Mouse (Mus musculus) lung, postnatal 0 days (tissue): Measurements from ENCODE around the gene Vps18. TPM values are rescaled to one million over a fixed set of nuclear protein-coding genes. Genes with fewer than 3 reads are reported as not detected.

Experiments
- ATAC-seq: fragments of 200-750 bp; cut with Nextera tagmentation; 2 replicates; pipeline ENCODE4 v1.8.0; 2017; ENCODE audit warnings: moderate library complexity
- DNase-seq: peaks from one replicate; pipeline ENCODE4 v3.0.0-alpha.2; 2016; ENCODE audit warnings: low spot score
- H3K27ac ChIP-seq: fragments of 300-500 bp; sonication (generic); 2 replicates; pipeline ENCODE4 v1.5.1; 2014; ENCODE audit warnings: antibody characterized with exemption, mild to moderate bottlenecking, low read length, mixed read lengths
- H3K27me3 ChIP-seq: fragments of 300-500 bp; sonication (generic); replicated peaks from 2 replicates; pipeline ENCODE4 v1.6.1; 2014; ENCODE audit warnings: low read length, mixed read lengths; ENCODE audit not compliant: insufficient read depth
- H3K36me3 ChIP-seq: fragments of 300-500 bp; sonication (generic); 2 replicates; pipeline ENCODE4 v1.6.1; 2014; ENCODE audit warnings: low read length, mixed read lengths; ENCODE audit not compliant: insufficient read depth
- H3K4me1 ChIP-seq: fragments of 300-500 bp; sonication (generic); 2 replicates; pipeline ENCODE4 v1.6.1; 2014; ENCODE audit warnings: antibody characterized with exemption, low read depth, low read length, mixed read lengths; ENCODE audit not compliant: insufficient read depth
- H3K4me2 ChIP-seq: fragments of 300-500 bp; sonication (generic); replicated peaks from 2 replicates; pipeline ENCODE4 v1.6.1; 2014; ENCODE audit warnings: low read depth, mild to moderate bottlenecking, low read length, moderate library complexity, mixed read lengths
- H3K4me3 ChIP-seq: fragments of 300-500 bp; sonication (generic); 2 replicates; pipeline ENCODE4 v1.5.1; 2014; ENCODE audit warnings: low read depth, low read length
- H3K9ac ChIP-seq: fragments of 300-500 bp; sonication (generic); replicated peaks from 2 replicates; pipeline ENCODE4 v1.6.1; 2014; ENCODE audit warnings: low read depth, mild to moderate bottlenecking
- H3K9me3 ChIP-seq: fragments of 300-500 bp; sonication (generic); 2 replicates; pipeline ENCODE4 v1.6.1; 2016; ENCODE audit warnings: low read length, mixed read lengths
- CTCF ChIP-seq: IDR thresholded peaks from 2 replicates; pipeline ENCODE4 v1.5.1; 2016; ENCODE audit warnings: antibody characterized with exemption, mild to moderate bottlenecking
- EP300 ChIP-seq: IDR thresholded peaks from 2 replicates; pipeline ENCODE4 v1.6.1; 2016; ENCODE audit warnings: antibody characterized with exemption, mild to moderate bottlenecking, control low read depth
- WGBS: fragments of 180-500 bp; shearing (Covaris S2); extraction: QIAGEN DNeasy Blood & Tissue Kit; methylation state at CpG from one replicate; pipeline ENCODE4 v1.1.7; 2014; 5-methylcytosine and 5-hydroxymethylcytosine counted together
- polyA plus RNA-seq: library from polyadenylated mRNA; unstranded; fragments of >200 nt; fragmentation: Nextera tagmentation; extraction: Ambion mirVana; gene quantifications from 2 replicates; pipeline ENCODE4 v1.2.1, GENCODE M21; 2015

Vps18 gene
- polyA plus RNA-seq, 1 experiment from 2014 or later: 11.1 TPM

DNA sequence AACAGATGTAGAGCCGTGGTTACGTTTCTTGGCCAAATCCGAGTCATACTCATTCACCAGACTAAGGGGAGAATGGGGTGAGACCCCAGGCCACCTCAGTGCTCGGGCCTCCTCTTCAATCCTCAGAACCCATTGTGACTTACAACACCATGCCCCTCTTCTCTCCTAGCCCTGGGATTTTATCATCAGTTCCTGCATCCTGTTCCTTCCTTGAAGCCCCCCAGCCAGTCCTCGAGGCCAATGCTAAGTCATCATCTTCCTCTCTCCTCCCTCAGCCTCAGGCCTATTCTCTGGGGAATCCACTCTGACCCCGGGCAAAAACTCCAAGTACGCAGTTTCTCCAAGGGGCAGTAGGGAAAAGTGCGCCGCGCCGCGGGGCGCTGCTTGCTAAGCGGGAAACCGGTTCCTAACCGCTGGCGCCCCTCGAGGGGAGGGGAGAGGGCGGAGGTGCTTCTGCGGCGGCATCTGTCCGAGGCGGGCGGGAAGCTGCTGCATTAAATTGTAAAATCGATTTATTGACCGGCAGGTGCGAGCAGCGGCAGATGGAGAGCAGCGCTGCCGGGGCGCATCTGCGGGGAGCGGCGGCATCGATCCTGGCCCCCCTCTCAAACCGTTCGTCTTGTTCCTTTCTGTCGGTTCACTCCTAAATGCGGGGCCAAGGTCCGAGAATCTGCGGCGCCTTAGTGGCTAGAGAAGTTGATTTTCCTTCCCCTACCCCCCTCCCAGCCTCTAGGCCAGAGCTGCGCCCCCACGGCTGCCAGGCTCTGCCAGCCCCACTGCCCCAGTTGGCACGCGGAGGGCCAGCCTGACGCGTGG lies 33.4 kb downstream of the Vps18 start:
- H3K27me3 ChIP-seq: peaks cover 8% of the 10 kb centered on the region
- no peaks in the 10 kb centered on the region for H3K36me3 ChIP-seq
- H3K4me1 ChIP-seq: peaks cover 27% of the 10 kb centered on the region; the same call in 1 of the 2 replicates
- H3K4me2 ChIP-seq: peak overlapping the region; percentile 46
- DNase-seq (no peak), ATAC-seq (no peak)
- H3K9me3 ChIP-seq: no peaks in the 10 kb centered on the region
- 10% methylated on average over 38 of the region's 48 CpGs for WGBS
- peak overlapping the region; percentile 21 for H3K4me3 ChIP-seq
- H3K27ac ChIP-seq: no peak overlapping the region
- TF ChIP-seq CTCF: no peak
- TF ChIP-seq EP300: no peak
- no peak overlapping the region for H3K9ac ChIP-seq

DNA sequence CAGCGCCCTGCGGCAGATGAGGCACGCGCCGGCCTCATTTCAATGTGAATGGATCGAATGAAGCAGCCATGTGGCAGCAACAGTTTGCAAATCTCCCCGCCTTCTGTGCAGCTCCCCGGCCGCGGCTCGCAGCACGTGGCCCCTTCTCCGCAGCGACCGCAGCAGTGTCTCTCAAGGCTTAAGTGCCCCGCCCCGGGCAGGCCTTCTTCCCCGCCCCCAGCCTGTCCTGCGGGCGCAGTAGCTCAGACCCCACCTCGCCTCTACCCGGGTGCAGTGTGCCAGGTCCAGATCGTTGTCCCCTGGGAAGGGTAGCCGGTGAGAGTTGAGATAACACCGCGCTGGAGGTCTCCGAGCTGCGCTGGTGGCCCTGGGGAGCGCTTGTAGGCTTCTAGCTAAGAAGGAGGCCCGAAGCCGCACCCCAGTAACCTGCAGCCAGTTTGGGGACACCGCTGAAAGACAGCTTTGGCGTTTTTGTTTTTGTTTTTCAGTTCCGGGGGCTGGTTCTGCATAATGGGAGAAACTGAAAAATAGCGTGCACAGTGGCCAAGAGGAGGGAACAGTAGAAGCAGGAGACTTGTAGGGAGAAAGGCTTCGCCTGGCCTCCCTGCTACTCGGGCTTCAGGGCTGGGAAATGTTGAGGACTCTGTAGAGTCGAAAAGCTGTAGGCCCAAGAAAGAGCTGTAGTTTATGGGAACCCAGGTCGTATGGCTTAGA lies 34.2 kb downstream of the Vps18 start:
- peak overlapping the region; percentile 46 for H3K4me2 ChIP-seq
- TF ChIP-seq CTCF: no peak
- TF ChIP-seq EP300: no peak
- no peak for ATAC-seq
- no peak overlapping the region for H3K27ac ChIP-seq
- H3K36me3 ChIP-seq: no peaks in the 10 kb centered on the region
- H3K9ac ChIP-seq: no peak overlapping the region
- 15% methylated on average over 38 of the region's 39 CpGs for WGBS
- H3K4me1 ChIP-seq: peaks cover 30% of the 10 kb centered on the region; the same call in 1 of the 2 replicates
- DNase-seq: peak; percentile 43
- peaks cover 8% of the 10 kb centered on the region for H3K27me3 ChIP-seq
- no peaks in the 10 kb centered on the region for H3K9me3 ChIP-seq
- peak overlapping the region; percentile 21; the same call in 1 of the 2 replicates for H3K4me3 ChIP-seq

DNA sequence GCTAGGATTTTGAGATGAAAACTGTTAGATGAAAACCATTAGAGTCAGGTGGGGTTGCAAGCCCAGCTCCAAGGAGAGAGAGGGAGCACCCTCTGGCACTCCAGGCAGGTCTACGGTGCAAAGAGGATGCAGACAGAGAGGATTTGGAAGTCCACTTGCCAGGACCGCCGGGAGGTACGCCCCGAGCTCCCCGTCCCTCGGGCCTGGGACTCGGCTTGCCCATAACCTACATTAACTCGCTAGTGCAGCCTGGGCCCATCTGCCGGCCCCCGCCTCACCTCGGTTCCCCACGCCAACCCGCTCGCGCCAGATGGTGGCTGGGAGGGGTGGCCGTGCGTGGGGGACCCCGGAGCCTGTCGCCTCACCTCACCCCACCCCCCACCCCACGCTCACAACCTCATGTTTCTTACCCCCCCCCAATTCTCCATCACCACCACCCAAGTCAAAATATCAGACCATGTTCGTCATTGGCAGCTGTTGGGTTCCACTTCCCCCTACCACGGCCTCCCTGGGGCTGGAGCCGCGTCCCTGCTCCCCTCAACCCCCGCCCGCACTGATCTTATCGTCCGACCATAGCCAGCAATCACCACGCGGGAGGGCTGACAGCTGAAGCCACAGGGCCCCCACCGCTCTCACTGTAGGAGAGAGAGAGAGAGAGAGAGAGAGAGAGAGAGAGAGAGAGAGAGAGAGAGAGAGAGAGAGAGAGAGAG lies 35.5 kb downstream of the Vps18 start:
- ATAC-seq (no peak), DNase-seq (no peak)
- Histone ChIP-seq H3K9me3 (no peaks in the 10 kb centered on the region), H3K4me3 (peak overlapping the region; percentile 59), H3K36me3 (no peaks in the 10 kb centered on the region), H3K27me3 (peaks cover 8% of the 10 kb centered on the region), H3K4me2 (peak overlapping the region; percentile 93), H3K4me1 (peaks cover 30% of the 10 kb centered on the region; the same call in 1 of the 2 replicates), H3K27ac (no peak overlapping the region), H3K9ac (no peak overlapping the region)
- no peak for TF ChIP-seq EP300
- TF ChIP-seq CTCF: no peak
- 29% methylated on average over 29 of the region's 32 CpGs for whole genome bisulfite sequencing

DNA sequence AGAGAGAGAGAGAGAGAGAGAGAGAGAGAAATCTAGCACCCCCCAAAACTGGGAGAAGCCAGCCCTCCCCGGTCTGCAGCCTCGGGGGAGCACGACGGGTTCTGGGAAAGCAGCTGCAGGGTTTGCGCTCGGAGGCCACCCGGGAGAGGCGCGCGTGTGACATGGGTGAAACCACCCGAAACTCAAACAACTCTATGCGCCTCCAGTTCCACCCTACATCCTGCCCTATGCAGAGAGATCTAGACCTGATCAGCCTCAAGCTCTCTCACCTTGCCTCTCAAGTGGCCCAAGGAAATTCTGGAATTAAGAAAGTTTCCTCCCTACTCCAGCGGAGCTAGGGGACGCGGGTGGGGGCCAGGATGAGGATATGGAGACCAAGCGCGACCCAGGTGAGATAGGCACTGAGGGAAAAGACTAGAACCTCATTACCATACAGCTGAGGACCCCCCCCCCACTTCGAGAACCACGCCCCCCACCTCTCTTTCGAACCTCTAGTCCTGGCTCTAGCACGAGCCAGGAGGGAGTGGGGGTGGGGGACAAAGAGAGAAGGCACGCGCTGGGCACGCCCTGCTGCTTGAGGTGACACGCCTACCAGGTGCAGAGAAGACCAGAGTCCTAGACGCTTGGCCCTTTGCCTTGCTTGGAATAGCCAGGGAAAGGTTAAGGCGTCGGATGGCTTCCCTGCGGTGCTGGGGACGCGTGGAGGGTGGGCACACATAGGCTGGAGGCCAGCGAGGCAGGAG lies 36.2 kb downstream of the Vps18 start:
- peak; percentile 56 for ATAC-seq
- Histone ChIP-seq H3K4me2 (peak overlapping the region; percentile 93), H3K9me3 (no peaks in the 10 kb centered on the region), H3K27ac (no peak overlapping the region), H3K4me1 (peaks cover 30% of the 10 kb centered on the region; the same call in 1 of the 2 replicates), H3K4me3 (peak overlapping the region; percentile 59), H3K9ac (no peak overlapping the region), H3K36me3 (no peaks in the 10 kb centered on the region), H3K27me3 (peaks cover 8% of the 10 kb centered on the region)
- TF ChIP-seq EP300: no peak
- TF ChIP-seq CTCF: no peak
- WGBS: 0% methylated on average over 31 of the region's 32 CpGs
- DNase-seq: peak; percentile 70

DNA sequence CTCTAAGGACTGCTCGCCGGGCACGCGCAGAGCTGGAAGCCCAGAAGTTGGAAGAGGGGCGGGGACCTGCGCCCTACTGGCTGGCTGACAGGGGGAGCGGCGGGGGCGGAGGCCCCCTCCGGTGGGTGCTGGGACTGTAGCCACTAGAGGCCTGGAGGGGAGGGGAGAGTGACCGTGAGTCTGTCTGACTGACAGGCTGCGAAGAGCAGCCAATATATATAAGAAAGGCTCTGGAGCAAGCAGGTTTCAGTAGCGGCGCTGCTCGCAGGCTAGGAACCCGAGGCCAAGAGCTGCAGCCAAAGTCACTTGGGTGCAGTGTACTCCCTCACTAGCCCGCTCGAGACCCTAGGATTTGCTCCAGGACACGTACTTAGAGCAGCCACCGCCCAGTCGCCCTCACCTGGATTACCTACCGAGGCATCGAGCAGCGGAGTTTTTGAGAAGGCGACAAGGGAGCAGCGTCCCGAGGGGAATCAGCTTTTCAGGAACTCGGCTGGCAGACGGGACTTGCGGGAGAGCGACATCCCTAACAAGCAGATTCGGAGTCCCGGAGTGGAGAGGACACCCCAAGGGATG lies 37.1 kb downstream of the Vps18 start, which contains the start of gene Dll4:
TSS of gene Dll4 (plus strand) at position 217 of the 576 bp plus-strand sequence.
- TF ChIP-seq CTCF: peak; percentile 50
- no peak for TF ChIP-seq EP300
- Histone ChIP-seq H3K9ac (peak within 1 kb of the TSS; percentile 54), H3K4me3 (peak within 1 kb of the TSS; percentile 59), H3K36me3 (no peaks in the 10 kb centered on the region), H3K4me2 (peak within 1 kb of the TSS; percentile 93), H3K27me3 (peaks cover 8% of the 10 kb centered on the region), H3K4me1 (peaks cover 33% of the 10 kb centered on the region; the same call in 1 of the 2 replicates), H3K27ac (peak within 1 kb of the TSS; percentile 22), H3K9me3 (no peaks in the 10 kb centered on the region)
- peak; percentile 87 for DNase-seq
- under 1% methylated on average over 31 of the region's 33 CpGs for WGBS
- peak; percentile 82 for ATAC-seq
